Mouse (Mus musculus) embryonic fibroblast, embryonic 13.5 days (primary cell): ENCODE data around the gene Ccno.

Experiments
- CTCF ChIP-seq: IDR thresholded peaks from 2 replicates; pipeline ENCODE4 v1.5.1; 2011; ENCODE audit warnings: mild to moderate bottlenecking, control low read depth, low read length, moderate library complexity, borderline replicate concordance; ENCODE audit not compliant: insufficient read depth
- POLR2A ChIP-seq: IDR thresholded peaks from 2 replicates; pipeline ENCODE4 v1.6.1; 2011; ENCODE audit warnings: low read depth, mild to moderate bottlenecking, control low read depth, low read length, moderate library complexity

DNA sequence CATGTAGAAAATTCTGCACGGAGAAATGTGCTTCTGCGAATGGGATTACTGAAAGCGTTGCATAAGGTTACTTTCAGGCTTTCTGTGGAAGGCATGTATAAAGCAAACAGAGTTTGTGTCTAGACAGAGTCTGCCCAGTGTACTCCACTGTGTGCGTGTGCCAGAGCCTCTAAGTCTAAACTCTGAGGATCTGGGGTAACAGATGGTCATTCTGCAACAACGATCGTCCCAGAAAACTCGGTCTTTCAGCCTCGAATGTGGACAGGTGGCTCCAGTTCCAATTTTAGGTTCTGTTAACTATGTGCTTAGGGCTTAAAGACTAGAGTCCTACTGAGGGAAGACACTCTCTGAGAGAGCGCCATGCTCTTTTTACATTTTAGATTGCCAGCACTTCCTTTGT is 42.3 kb upstream of the Ccno start:
- no peak for TF ChIP-seq CTCF
- no peak for TF ChIP-seq POLR2A
